Mouse (Mus musculus) small intestine, adult 2 months (tissue): ENCODE data around the gene Ghrh. TPM values are rescaled to one million over a fixed set of nuclear protein-coding genes. Genes with fewer than 3 reads are reported as not detected.
A peak's percentile ranks its signal among the peaks of the same experiment; 100 is the strongest.

Experiments
- H3K27ac ChIP-seq: fragments of 200-500 bp; 2 replicates; pipeline ENCODE4 v1.5.1; 2012; ENCODE audit warnings: low read depth, low read length, control low read depth, inconsistent platforms; ENCODE audit not compliant: insufficient read depth
- H3K27me3 ChIP-seq: fragments of 200-500 bp; 2 replicates; pipeline ENCODE4 v1.6.1; 2012; ENCODE audit warnings: mild to moderate bottlenecking, moderate library complexity, low read length, inconsistent platforms; ENCODE audit not compliant: control insufficient read depth, insufficient read depth
- H3K36me3 ChIP-seq: fragments of 200-500 bp; 2 replicates; pipeline ENCODE4 v1.6.1; 2012; ENCODE audit warnings: mild to moderate bottlenecking, low read length, control low read depth, inconsistent platforms; ENCODE audit not compliant: control insufficient read depth, insufficient read depth
- H3K4me1 ChIP-seq: fragments of 200-500 bp; 2 replicates; pipeline ENCODE4 v1.6.1; 2012; ENCODE audit warnings: low read length, inconsistent platforms, mixed read lengths; ENCODE audit not compliant: control insufficient read depth, insufficient read depth, insufficient read length
- H3K4me3 ChIP-seq: fragments of 200-500 bp; 2 replicates; pipeline ENCODE4 v1.5.1; 2012; ENCODE audit warnings: low read depth, mild to moderate bottlenecking, control low read depth, inconsistent platforms, low read length, moderate library complexity
- CTCF ChIP-seq: fragments of 200-500 bp; IDR thresholded peaks from 2 replicates; pipeline ENCODE4 v1.5.1; 2012; ENCODE audit warnings: low read depth, mild to moderate bottlenecking, control low read depth, inconsistent platforms, low read length, moderate library complexity, mixed read lengths; ENCODE audit not compliant: insufficient replicate concordance, insufficient read length; ENCODE audit errors: extremely low read depth
- POLR2A ChIP-seq: fragments of 200-500 bp; IDR thresholded peaks from 2 replicates; pipeline ENCODE4 v1.6.1; 2012; ENCODE audit warnings: low read depth, mild to moderate bottlenecking, control low read depth, inconsistent platforms, low read length, moderate library complexity
- WGBS: fragments of 180-500 bp; shearing (Covaris S2); methylation state at CpG from one replicate; pipeline ENCODE4 v1.1.7; 2018; 5-methylcytosine and 5-hydroxymethylcytosine counted together
- polyA plus RNA-seq: library from polyadenylated mRNA; depleted of rRNA; stranded (reverse); fragments of >200 nt; gene quantifications from 2 replicates; pipeline ENCODE4 v1.2.3, GENCODE M21; 2012

Ghrh gene
- polyA plus RNA-seq, 1 experiment = 0.33 TPM

DNA sequence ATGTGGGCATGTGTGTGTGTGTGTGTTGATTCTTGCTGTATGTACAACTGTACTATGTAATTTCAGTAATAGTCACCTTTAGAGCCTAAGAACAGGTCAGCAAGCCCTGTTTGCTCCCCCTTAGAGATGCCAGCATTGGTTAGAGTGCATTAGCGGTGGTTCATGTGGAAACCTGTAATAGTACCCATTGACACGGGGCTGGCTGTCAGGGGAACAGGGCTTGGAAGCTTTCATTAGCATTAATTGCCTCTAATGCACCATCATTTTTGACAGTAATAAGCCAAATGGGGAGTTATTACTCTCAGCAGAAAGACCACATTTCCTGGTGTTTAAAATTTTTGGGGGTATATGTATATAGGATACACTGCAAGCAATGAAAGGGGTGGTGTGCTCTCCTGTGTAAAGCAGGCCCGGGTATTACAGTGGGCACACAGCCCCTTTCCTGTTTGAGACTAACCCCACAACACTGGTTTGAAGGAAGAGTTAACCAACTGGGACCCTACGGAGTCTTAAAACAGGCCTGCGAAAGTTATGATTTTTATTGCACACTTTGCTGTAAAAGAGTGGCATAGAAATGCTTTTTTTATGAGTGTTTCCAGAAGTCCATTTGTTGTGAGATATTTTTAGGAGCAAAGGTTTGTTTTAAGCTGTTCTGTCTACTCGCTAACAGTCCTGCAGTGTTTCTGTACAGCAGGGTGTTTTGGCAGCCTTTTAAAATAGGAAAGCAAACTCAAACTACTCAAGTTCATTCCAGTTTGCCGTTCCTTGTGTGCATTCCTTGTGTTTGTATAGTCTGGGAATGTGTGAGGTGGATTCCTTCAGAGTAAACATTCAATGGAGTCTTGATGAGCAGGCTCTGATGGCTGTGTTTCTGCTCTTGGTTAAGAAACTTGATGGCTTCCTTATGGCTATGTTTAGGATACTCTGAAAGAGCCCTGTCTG is 40.9 kb downstream of the Ghrh start:
- Histone ChIP-seq H3K4me3 (no peak overlapping the region), H3K36me3 (peaks cover 71% of the 10 kb centered on the region), H3K27ac (no peak overlapping the region), H3K27me3 (no peaks in the 10 kb centered on the region), H3K4me1 (no peaks in the 10 kb centered on the region)
- TF ChIP-seq POLR2A (no peak), CTCF (no peak)
- WGBS = 76% methylated on average over 7 of the region's 7 CpGs

GRCm38 (mm10) chr2:157303096-157303495 is 44.2 kb downstream of the Ghrh start:
- peaks cover 74% of the 10 kb centered on the region for H3K36me3 ChIP-seq
- TF ChIP-seq POLR2A = no peak
- 84% methylated on average over 9 of the region's 9 CpGs for WGBS
- H3K27ac ChIP-seq = no peak overlapping the region
- no peak overlapping the region for H3K4me3 ChIP-seq
- no peaks in the 10 kb centered on the region for H3K4me1 ChIP-seq
- no peaks in the 10 kb centered on the region for H3K27me3 ChIP-seq

DNA sequence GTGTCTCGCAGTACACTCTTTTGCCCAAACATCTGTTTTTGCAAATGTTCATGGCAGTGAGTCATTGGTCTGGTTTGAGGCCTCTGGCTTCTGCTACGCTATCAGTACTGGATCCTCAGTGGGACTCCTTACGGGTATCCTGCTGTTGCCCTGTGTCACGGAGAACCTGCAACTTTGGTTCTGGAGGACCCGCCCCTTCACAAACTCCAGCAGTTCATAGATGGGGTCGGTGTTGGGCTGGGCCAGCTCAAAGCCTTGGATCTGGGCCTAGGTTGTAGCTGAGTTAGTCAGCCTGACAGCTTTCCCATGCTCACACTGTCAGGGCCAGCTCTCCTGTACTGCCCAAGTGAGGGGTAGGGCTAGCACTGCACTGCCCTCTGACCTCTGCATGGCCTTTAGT is 47.3 kb downstream of the Ghrh start:
- TF ChIP-seq POLR2A = no peak
- no peak for TF ChIP-seq CTCF
- 83% methylated on average over 6 of the region's 6 CpGs for WGBS
- no peak overlapping the region for H3K27ac ChIP-seq
- peaks cover 80% of the 10 kb centered on the region for H3K36me3 ChIP-seq
- no peaks in the 10 kb centered on the region for H3K4me1 ChIP-seq
- H3K27me3 ChIP-seq = no peaks in the 10 kb centered on the region
- no peak overlapping the region for H3K4me3 ChIP-seq

DNA sequence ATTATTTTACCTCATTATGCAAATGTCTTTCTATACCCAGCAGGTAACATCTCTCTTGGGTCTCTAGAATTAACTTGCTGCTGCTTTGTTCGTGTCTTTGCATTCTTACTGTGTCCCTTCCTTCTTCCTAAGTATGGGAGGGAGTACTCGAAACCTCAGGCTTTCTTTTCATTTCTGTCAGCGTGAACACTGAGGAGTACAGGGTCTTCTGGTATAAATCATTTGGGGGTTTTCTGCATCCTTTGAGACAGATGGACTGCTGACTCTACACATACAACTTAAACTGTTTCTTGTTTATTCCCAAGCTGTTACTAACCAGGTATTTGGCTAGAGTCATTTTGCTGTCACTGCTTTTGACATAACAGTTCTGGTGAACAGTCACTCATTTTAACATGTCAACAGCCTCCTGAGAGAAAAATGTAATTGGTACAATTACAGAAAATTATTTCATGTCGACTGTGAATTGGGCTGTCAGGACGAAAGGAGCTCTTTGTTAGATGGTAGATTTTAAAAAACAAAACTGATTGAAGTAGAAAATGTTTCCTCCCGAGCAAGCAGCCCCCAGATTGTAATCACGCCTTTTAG is 51.1 kb downstream of the Ghrh start:
- Histone ChIP-seq H3K27ac (no peak overlapping the region), H3K4me3 (no peak overlapping the region), H3K27me3 (no peaks in the 10 kb centered on the region), H3K36me3 (peaks cover 84% of the 10 kb centered on the region), H3K4me1 (no peaks in the 10 kb centered on the region)
- 89% methylated on average over 7 of the region's 7 CpGs for WGBS
- TF ChIP-seq POLR2A = no peak
- no peak for TF ChIP-seq CTCF

GRCm38 (mm10) chr2:157292093-157292492 is 55.2 kb downstream of the Ghrh start:
- no peaks in the 10 kb centered on the region for H3K4me1 ChIP-seq
- WGBS = 14% methylated on average over 2 of the region's 2 CpGs
- no peaks in the 10 kb centered on the region for H3K27me3 ChIP-seq
- H3K36me3 ChIP-seq = peaks cover 72% of the 10 kb centered on the region
- TF ChIP-seq CTCF = peak; percentile 86; the same call in 1 of the 2 replicates
- no peak for TF ChIP-seq POLR2A
- H3K27ac ChIP-seq = no peak overlapping the region
- H3K4me3 ChIP-seq = no peak overlapping the region

DNA sequence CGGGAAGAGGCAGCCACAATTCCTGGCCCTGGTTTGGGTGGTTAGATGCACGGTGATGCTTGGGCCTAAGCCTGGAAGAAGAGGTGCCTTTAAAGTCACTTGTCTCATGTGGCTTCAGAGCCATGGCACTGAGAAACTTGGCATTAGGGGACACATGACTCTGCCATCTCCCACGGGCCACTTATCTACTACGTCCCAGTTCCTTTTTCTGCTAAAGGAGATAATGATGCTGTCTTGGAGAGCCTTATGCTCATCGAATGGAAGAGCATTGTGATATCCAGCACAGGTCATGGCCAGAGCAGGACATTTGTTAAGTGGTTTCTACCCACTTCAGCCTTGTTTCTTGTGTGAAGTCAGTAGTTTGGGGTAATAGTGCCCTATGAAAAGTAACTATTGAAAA is 58.3 kb downstream of the Ghrh start:
- WGBS = 87% methylated on average over 5 of the region's 5 CpGs
- Histone ChIP-seq H3K27me3 (no peaks in the 10 kb centered on the region), H3K4me3 (no peak overlapping the region), H3K36me3 (peaks cover 56% of the 10 kb centered on the region), H3K4me1 (no peaks in the 10 kb centered on the region), H3K27ac (no peak overlapping the region)
- TF ChIP-seq POLR2A (no peak), CTCF (no peak)

DNA sequence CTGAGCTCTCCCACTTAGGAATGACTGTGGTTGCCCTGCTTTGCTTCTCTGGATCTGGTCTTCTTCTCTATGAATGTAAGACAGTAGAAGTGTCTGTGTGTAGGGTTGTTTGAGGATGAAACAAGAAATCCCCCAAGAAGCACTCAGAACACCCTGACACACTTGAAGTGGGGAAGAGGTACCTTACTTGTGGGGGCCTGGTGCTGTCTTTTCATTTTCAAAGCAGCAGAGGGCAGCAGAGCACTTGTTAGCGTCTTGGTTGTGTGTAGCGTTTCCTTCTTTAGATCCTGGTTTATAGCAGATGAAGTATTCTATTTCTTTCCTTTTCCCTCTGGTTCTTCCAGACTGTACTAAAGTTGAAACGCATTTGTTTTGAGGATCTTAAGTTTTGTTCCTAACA is 59.8 kb downstream of the Ghrh start:
- Histone ChIP-seq H3K4me1 (no peaks in the 10 kb centered on the region), H3K36me3 (peaks cover 51% of the 10 kb centered on the region), H3K27ac (no peak overlapping the region), H3K4me3 (no peak overlapping the region), H3K27me3 (no peaks in the 10 kb centered on the region)
- 13% methylated on average over 3 of the region's 3 CpGs for WGBS
- TF ChIP-seq CTCF (peak; percentile 3; the same call in 1 of the 2 replicates), POLR2A (no peak)
